Mouse (Mus musculus): ENCODE data around the gene Dhh. TPM values are rescaled to one million over a fixed set of nuclear protein-coding genes. Genes with fewer than 3 reads are reported as not detected.
A peak's percentile ranks its signal among the peaks of the same experiment; 100 is the strongest.

The Dhh gene
- polyA plus RNA-seq, 1 experiment from 2014 or later, result 0.31 TPM

DNA sequence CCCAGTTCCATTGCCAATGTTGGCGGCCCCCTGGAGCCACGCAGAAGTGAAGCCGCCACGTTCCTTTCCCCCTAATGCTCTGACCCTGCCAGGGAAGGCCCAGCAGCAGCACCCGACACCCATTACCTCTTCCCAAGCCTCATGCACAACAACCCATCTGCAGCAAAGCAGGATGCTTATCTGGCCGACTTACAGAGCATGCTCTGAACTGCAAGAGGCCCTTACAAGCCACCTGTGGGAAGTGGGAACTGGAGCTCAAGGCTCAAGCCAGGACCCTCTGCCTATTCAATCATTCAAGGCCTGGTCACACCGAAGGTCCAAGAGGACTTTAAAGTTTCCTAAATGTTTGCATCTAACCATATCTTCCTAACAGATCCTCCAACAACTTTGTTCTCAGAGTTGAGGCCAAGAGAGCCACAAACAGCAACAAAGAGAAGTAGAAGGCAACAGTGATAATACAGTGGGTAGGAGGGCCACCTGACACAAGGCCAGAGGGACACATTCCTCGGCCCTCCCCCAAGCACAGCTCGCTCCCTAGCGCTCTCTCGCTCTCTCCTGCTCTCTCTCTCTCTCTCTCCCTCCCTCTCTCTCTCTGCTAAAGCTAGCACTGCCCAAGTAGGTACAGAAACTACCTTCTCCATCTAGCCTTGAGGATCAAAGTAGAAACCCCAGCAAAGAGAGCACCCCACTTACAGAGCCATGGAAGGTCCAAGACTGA lies 29.8 kb downstream of the Dhh start:
- no peak for DNase-seq (ENCODE audit: low spot score)
- H3K27ac ChIP-seq (replicated peaks), result peak overlapping the region; percentile 59; the same call in 1 of the 2 replicates
- WGBS, result 44% methylated on average over 11 of the region's 11 CpGs
- H3K9me3 ChIP-seq, result no peaks in the 10 kb centered on the region
- H3K4me3 ChIP-seq, result peak overlapping the region; percentile 84
- H3K36me3 ChIP-seq (replicated peaks), result peaks cover 48% of the 10 kb centered on the region
- peaks cover 43% of the 10 kb centered on the region for H3K4me1 ChIP-seq
- no peaks in the 10 kb centered on the region for H3K27me3 ChIP-seq (replicated peaks; ENCODE audit: low read depth, poor library complexity, severe bottlenecking)

DNA sequence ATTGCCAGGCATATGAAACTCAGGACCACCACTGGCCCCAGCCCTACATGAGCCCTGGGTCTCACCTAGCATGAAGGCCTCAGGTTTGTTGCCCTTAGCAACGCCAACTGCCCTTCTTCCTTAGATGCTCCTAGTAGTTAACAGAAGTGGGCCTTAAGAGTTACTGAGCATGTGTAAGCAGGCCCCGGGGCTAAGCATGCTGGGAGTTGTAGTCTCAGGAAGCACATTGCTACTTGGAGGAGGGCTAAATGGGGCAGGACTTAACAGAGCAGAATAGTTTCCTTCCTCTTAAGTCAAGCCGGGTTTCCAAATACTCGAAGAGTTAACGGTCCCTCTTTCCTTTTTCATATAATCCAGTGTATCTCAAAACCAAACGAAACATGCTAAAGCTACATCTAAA lies 31.0 kb downstream of the Dhh start:
- peaks cover 33% of the 10 kb centered on the region for H3K4me1 ChIP-seq
- H3K27ac ChIP-seq (replicated peaks), result no peak overlapping the region
- peaks cover 60% of the 10 kb centered on the region for H3K36me3 ChIP-seq (replicated peaks)
- no peaks in the 10 kb centered on the region for H3K9me3 ChIP-seq
- DNase-seq (ENCODE audit: low spot score), result peak; percentile 29
- H3K27me3 ChIP-seq (replicated peaks; ENCODE audit: low read depth, poor library complexity, severe bottlenecking), result no peaks in the 10 kb centered on the region
- peak overlapping the region; percentile 84 for H3K4me3 ChIP-seq
- WGBS, result 77% methylated on average over 6 of the region's 6 CpGs

DNA sequence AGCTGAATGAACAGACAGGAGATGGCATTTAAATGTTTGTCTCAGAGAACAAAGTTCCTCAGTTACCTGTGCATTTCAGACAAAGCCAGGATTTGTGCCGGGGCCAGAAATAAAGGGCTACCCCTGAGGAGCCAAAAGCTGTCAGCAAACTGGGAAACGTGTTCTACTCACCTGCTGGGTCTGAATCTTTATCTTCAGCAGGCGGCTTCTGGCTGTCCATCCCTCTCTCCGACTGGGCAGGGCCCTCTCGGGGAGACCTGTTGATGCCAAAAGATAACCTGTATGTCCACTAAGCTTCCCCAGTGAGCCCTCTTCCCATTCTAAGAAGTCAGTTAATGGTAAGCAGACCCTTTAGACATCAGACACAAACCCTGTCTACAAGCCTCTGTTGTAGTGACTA lies 31.8 kb downstream of the Dhh start:
- peaks cover 69% of the 10 kb centered on the region for H3K36me3 ChIP-seq (replicated peaks)
- no peak overlapping the region for H3K4me3 ChIP-seq
- no peak overlapping the region for H3K27ac ChIP-seq (replicated peaks)
- no peak for DNase-seq (ENCODE audit: low spot score)
- WGBS, result 88% methylated on average over 5 of the region's 5 CpGs
- no peaks in the 10 kb centered on the region for H3K9me3 ChIP-seq
- peaks cover 32% of the 10 kb centered on the region for H3K4me1 ChIP-seq
- H3K27me3 ChIP-seq (replicated peaks; ENCODE audit: low read depth, poor library complexity, severe bottlenecking), result no peaks in the 10 kb centered on the region

DNA sequence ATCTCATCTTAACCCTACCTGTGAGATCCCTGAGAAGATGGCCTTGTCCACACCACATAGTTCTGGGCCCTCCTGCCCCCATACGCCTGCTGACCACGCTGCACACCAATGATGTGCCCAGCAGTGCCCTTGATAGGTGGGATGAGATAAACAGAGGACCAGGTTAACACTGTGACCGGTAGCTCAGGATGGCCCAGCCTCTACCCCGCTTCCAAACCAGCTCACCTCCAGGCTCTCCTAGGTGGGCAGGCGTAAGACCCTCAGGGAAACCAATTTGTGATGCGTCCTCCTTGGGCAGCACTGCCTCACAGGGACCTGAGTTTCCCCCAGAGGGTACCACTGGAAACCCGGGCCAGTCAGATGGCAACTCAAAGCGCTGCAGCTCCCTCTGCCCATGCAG lies 32.6 kb downstream of the Dhh start:
- Histone ChIP-seq H3K4me1 (peaks cover 32% of the 10 kb centered on the region), H3K4me3 (no peak overlapping the region), H3K27me3 (replicated peaks; ENCODE audit: low read depth, poor library complexity, severe bottlenecking) (no peaks in the 10 kb centered on the region), H3K36me3 (replicated peaks) (peaks cover 76% of the 10 kb centered on the region), H3K27ac (replicated peaks) (no peak overlapping the region), H3K9me3 (no peaks in the 10 kb centered on the region)
- 94% methylated on average over 8 of the region's 8 CpGs for WGBS
- DNase-seq (ENCODE audit: low spot score), result no peak

DNA sequence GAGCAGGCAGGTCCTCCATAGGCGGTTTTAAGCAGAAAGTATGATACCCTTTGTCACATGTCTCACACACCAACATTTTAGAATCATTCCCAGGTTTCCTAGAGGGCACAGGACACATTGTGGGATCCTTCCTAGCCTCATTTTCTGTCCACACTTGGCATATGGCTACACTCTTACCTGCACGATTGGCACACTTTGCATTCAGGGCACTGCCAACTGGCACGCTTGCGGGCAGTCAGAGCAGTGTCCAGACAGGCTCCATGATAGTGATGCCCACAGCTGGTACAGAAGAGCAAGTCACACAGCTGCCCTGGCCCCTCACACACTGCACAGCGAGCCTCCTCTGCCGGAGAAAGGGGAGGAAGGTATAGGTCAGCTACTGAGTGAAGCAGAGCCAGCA lies 33.4 kb downstream of the Dhh start:
- H3K27ac ChIP-seq (replicated peaks), result no peak overlapping the region
- H3K27me3 ChIP-seq (replicated peaks; ENCODE audit: low read depth, poor library complexity, severe bottlenecking), result no peaks in the 10 kb centered on the region
- peaks cover 29% of the 10 kb centered on the region for H3K4me1 ChIP-seq
- 94% methylated on average over 6 of the region's 6 CpGs for WGBS
- H3K36me3 ChIP-seq (replicated peaks), result peaks cover 84% of the 10 kb centered on the region
- DNase-seq (ENCODE audit: low spot score), result no peak
- no peaks in the 10 kb centered on the region for H3K9me3 ChIP-seq
- H3K4me3 ChIP-seq, result no peak overlapping the region

DNA sequence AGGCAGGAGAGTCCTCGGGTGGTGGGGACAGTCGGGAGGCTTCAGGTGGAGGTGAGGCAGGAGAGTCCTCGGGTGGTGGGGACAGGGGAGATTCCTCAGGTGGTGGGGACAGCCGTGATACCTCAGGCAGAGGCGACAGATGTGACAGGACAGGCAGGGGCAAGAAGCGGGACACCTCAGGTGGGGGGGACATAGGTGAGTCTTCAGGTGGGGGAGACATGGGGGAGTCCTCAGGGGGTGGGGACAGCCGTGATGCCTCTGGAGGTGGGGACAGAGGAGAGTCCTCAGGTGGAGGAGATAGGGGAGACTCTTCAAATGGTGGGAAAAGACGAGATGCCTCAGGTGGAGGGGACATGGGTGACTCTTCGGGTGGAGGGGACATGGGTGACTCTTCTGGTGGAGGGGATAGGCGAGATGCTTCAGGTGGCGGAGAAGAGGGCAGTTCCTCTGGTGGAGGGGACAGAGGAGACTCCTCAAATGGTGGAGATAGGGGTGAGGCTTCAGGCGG lies 34.8 kb downstream of the Dhh start:
- H3K27me3 ChIP-seq (replicated peaks; ENCODE audit: low read depth, poor library complexity, severe bottlenecking), result no peaks in the 10 kb centered on the region
- no peaks in the 10 kb centered on the region for H3K9me3 ChIP-seq
- H3K27ac ChIP-seq (replicated peaks), result no peak overlapping the region
- WGBS, result 89% methylated on average over 12 of the region's 12 CpGs
- no peak overlapping the region for H3K4me3 ChIP-seq
- H3K36me3 ChIP-seq (replicated peaks), result peaks cover 97% of the 10 kb centered on the region
- no peak for DNase-seq (ENCODE audit: low spot score)
- peaks cover 16% of the 10 kb centered on the region for H3K4me1 ChIP-seq

DNA sequence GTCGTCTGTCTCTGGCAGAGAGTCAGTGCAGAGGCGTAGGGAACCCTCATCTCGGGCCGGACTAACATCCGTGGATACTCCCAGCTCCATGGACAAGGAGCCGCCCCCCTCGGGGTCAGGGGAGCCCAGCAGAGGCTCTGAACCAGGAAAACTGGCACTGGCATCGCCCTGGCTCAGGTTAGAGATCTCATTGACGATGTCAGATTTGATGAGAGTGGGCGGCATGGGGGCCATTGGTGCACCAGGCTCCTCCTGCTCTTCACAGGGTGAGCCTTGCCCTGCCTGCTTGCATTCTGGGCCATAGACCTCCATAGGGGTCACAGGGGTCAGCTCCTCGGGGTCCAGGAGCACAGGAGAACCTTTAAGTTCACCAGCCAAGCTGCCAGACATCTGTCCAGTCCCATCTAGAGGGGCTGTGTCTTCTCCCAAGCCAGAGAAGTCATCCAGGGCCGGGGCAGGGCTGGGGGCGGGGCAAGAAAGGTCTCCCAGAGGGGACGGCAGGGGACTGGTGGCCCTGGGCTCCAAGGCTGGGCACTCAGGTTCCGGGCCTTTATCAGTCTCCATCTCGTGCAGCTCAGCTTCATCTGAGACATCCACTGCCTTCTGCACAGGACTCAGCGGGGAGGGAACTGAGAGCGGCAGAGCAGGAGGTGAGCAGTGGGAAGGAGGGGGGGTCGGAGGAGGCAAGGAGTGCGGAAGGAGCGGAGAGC lies 36.5 kb downstream of the Dhh start:
- Histone ChIP-seq H3K36me3 (replicated peaks) (peaks cover 100% of the 10 kb centered on the region), H3K27me3 (replicated peaks; ENCODE audit: low read depth, poor library complexity, severe bottlenecking) (no peaks in the 10 kb centered on the region), H3K4me1 (0 out of 2 replicates have a peak, but pooled peaks cover 2% of the 10 kb centered on the region), H3K4me3 (no peak overlapping the region; the same call in 1 of the 2 replicates), H3K27ac (replicated peaks) (no peak overlapping the region), H3K9me3 (no peaks in the 10 kb centered on the region)
- WGBS, result 86% methylated on average over 21 of the region's 21 CpGs
- DNase-seq (ENCODE audit: low spot score), result no peak

DNA sequence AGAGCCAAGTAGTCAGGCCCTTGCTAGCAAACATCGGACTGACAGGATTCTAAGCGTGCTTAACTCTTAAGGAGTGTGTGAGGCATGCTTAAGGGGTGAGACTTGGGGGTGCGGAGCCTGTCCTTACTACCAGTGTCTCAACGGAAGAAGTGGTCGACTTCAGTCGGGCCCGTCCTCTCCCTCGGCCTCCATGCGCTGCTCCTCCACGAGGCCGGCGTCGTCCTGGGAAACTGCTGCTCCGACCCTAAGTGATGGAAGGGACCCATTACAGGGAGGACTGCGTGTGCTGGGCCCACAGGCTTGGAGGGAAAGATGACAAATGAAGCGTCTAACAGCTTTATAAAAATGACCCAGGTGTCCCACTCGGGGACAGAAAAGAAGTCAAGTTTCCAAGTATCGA lies 37.4 kb downstream of the Dhh start:
- 94% methylated on average over 18 of the region's 18 CpGs for WGBS
- Histone ChIP-seq H3K27me3 (replicated peaks; ENCODE audit: low read depth, poor library complexity, severe bottlenecking) (no peaks in the 10 kb centered on the region), H3K36me3 (replicated peaks) (peaks cover 100% of the 10 kb centered on the region), H3K4me3 (no peak overlapping the region), H3K4me1 (0 out of 2 replicates have a peak, but pooled peaks cover 2% of the 10 kb centered on the region), H3K27ac (replicated peaks) (no peak overlapping the region), H3K9me3 (no peaks in the 10 kb centered on the region)
- no peak for DNase-seq (ENCODE audit: low spot score)

DNA sequence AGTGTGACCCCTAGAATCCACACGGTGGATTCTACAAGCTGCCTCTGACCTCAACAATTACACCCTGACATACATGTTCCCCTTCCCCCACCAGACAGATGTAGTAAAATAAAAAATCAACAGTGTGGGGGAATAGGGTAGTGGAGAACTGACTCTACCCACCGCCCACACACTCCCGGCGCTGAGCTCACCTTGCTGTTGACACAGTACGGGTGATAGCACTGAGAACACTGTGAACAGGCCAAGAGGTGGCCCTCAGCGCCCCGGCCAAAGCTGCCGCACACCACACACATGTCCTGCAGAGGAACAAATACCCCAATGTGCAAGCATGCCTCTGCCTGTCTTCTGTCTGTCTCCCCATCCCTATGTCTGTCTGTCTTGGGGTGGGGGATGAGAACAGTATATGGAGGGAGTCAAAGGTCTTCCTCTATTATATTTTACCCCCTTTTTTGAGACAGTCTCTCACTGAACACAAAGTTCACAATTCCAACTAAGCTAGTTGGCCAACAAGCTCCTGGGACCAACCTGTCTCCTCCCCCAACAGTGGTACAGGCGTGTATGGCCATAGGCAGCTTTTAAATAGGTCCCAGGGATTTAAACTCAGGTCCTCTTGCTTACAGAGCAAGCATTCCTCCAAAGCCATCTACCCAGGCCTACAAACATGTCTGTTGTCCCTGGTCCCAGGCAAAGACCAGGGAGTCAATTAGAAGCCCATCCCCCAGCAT lies 38.9 kb downstream of the Dhh start:
- Histone ChIP-seq H3K4me1 (0 out of 2 replicates have a peak, but pooled peaks cover 2% of the 10 kb centered on the region), H3K36me3 (replicated peaks) (peaks cover 100% of the 10 kb centered on the region), H3K4me3 (no peak overlapping the region), H3K27me3 (replicated peaks; ENCODE audit: low read depth, poor library complexity, severe bottlenecking) (no peaks in the 10 kb centered on the region), H3K9me3 (no peaks in the 10 kb centered on the region), H3K27ac (replicated peaks) (no peak overlapping the region)
- DNase-seq (ENCODE audit: low spot score), result no peak
- 85% methylated on average over 9 of the region's 9 CpGs for WGBS

DNA sequence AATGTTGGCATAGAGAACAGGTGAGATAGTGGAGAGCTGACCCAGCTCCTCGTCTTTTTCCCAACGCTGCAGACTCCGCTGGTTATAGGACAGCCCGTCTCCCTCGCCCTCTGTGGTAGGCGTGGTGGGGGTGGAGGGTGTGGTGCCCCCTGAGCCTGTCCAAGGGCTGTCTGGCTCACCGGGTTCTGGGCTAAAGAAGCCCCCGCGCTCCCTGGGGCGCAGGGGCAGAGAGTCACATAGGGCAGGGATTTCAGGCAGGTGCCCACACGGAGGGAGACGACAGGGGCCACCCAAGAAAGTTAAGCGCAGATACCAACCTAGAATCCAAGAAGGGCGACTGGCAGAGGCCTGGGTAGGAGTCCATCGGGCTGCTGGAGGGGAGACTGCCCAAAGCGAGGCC lies 44.1 kb downstream of the Dhh start:
- 95% methylated on average over 16 of the region's 16 CpGs for WGBS
- Histone ChIP-seq H3K9me3 (no peaks in the 10 kb centered on the region), H3K27ac (replicated peaks) (no peak overlapping the region), H3K4me1 (no peaks in the 10 kb centered on the region), H3K27me3 (replicated peaks; ENCODE audit: low read depth, poor library complexity, severe bottlenecking) (no peaks in the 10 kb centered on the region), H3K4me3 (no peak overlapping the region), H3K36me3 (replicated peaks) (peaks cover 100% of the 10 kb centered on the region)
- no peak for DNase-seq (ENCODE audit: low spot score)

DNA sequence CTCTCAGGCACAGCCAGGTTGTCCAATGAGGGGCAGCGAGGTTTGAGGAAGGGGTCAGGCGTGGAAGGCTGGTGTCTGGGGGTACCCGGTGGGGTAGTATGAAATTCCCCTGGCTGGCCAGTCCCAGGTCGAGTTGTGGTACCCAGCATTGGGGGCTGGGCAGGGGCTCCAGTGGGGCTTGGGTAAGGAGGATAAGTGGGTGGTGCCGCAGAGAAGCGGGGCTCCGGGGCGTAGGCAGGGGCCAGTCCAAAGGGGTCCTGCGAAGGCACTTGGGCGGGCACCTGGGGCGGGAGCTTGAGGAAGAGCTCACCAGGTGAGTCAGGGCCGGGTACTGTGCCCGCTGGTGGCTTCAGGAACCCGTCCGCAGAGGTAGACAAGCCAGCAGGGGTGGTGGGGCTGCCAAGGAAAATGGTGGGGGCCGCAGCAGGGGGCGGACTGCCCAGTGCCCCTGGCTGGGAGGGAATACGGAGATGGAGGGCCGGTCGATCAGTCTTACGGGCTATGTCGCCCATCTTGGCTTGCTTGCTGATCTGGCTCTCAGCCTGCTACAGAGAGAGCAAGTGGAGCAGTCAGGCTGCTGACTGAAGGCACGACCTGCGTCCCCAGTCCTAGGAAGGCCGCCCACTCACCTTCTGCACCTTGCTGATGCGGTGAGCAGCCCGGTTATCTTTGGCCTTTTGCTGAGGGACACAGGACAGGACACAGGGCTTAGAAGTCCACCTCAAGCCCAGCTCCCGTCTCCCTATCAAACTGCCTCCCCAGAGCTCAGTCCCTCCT lies 45.0 kb downstream of the Dhh start:
- no peaks in the 10 kb centered on the region for H3K27me3 ChIP-seq (replicated peaks; ENCODE audit: low read depth, poor library complexity, severe bottlenecking)
- H3K36me3 ChIP-seq (replicated peaks), result peaks cover 100% of the 10 kb centered on the region
- H3K9me3 ChIP-seq, result no peaks in the 10 kb centered on the region
- 95% methylated on average over 28 of the region's 28 CpGs for WGBS
- H3K27ac ChIP-seq (replicated peaks), result no peak overlapping the region
- H3K4me1 ChIP-seq, result no peaks in the 10 kb centered on the region
- no peak for DNase-seq (ENCODE audit: low spot score)
- H3K4me3 ChIP-seq, result no peak overlapping the region

DNA sequence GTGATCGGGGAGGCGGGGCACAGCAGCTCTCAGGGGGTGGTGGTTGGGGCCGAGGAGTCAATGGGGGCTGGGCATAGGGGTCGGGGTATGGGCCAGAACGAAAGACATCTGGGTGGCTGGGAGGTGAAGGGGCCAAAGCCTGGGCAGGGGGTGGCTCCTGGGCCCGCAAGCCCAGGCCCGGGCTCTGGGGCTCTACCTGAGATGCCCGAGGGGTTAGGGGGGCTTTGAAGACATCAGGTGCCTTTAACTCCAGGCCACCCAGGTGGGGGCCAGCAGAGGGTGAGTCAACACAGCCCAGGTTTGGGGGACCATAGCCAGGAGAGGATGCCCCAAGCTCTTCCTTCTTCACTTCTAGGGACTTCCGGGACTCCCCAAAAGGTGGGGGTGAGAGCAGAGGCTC lies 45.6 kb downstream of the Dhh start:
- no peak for DNase-seq (ENCODE audit: low spot score)
- Histone ChIP-seq H3K9me3 (no peaks in the 10 kb centered on the region), H3K27me3 (replicated peaks; ENCODE audit: low read depth, poor library complexity, severe bottlenecking) (no peaks in the 10 kb centered on the region), H3K27ac (replicated peaks) (no peak overlapping the region), H3K4me1 (no peaks in the 10 kb centered on the region), H3K4me3 (no peak overlapping the region), H3K36me3 (replicated peaks) (peaks cover 100% of the 10 kb centered on the region)
- WGBS, result 87% methylated on average over 9 of the region's 9 CpGs
